Mouse (Mus musculus) CH12F3 (cell line): Measurements from ENCODE around the gene U90926.

ENCODE experiments used
- in situ Hi-C: fragments of 300-500 bp; cut with MboI; formaldehyde crosslinking; loops from 2 replicates; pipeline ENCODE4 v1.14.3; 2020; ENCODE audit warnings: low sequenced_read_pairs

Gene U90926

GRCm38 (mm10) chr5:92215308-92215707, at the start of gene U90926:
Gene U90926 (minus strand): TSS chr5:92215408.
- in situ Hi-C loops = no loop called here

GRCm38 (mm10) chr5:92263761-92264359, 48.7 kb upstream of the U90926 start:
- in situ Hi-C loops = no loop called here

GRCm38 (mm10) chr5:92262646-92263045, 47.4 kb upstream of the U90926 start:
- in situ Hi-C loops = no loop called here

DNA sequence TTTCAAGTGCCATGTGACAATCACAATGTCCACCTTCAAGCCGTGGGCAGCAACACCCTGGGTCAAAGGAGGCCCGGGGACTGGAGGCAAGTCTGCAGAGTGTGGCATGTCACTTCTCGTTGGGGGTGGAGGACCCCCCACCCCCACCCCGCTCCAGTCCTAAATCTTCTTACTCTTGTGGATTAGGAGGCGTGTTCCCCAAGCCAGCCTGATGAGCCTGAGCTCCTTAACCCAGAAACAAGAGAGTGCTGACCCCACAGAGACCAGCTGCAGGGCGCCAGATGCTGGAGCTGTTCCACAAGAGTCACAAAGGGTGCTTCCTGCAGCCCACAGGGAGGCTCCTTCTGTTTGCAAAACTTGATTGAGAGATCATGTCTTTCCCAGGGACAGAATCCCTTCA, 41.0 kb upstream of the U90926 start, which contains the start of gene Ppef2:
TSS of gene Ppef2 (minus strand) at position 61 of the 400 bp plus-strand sequence.
- in situ Hi-C loops = no loop called here

- in situ Hi-C loops = no loop called here
Observed at GRCm38 (mm10) chr5:92254476-92254875, 39.3 kb upstream of the U90926 start.

GRCm38 (mm10) chr5:92252797-92253343, 37.7 kb upstream of the U90926 start:
- in situ Hi-C loops = no loop called here

DNA sequence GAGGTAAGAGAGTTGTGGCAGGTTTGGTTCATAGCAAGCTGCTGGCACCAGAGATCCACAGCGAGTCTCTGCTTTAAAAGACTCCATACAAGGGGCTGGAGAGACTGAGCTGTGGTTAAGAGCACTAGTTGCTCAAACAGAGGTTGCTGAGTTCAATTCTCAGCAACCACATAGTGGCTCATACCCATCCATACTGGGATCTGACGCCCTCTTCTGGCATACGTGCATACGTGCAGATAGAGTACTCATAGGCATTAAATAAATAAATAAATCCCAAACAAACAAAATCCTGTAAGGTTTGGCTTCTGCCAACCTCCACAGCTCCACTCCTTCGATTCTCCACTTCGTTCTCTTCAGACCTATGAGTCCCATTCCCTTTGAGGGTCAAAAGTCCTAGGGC, 36.8 kb upstream of the U90926 start:
- in situ Hi-C loops = no loop called here

- in situ Hi-C loops = loop anchor here (10.0 kb wide), 1 partner anchor 54 kb away; no protein-coding TSS in a partner anchor
Observed at GRCm38 (mm10) chr5:92248614-92249013, 33.4 kb upstream of the U90926 start.

DNA sequence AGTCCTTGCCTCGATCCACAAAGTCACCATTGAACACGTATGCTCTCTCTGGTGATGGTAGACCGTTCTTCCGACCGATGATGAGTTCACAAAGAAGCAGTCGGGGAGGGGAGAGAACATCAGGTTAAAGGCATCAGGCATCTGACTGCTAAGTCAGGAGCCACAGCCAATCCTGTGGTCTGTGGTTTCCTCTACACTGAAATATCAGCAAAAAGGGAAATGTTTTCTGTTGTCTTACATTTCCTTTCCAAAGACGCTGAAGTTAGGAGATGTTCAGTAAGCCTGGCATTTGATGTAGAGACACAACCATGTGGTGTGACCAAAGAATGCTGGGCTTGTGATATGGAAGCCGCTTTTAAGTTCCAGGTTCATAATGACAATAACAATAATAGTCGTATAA, 30.3 kb upstream of the U90926 start:
- in situ Hi-C loops = loop anchor here (10.0 kb wide), 1 partner anchor 51 kb away; no protein-coding TSS in a partner anchor

- in situ Hi-C loops = loop anchor here (10.0 kb wide), 1 partner anchor 50 kb away; no protein-coding TSS in a partner anchor
Observed at GRCm38 (mm10) chr5:92244900-92245299, 29.7 kb upstream of the U90926 start.

- in situ Hi-C loops = loop anchor here (10.0 kb wide), 1 partner anchor 46 kb away; no protein-coding TSS in a partner anchor
Observed at GRCm38 (mm10) chr5:92240769-92241168, 25.6 kb upstream of the U90926 start.

GRCm38 (mm10) chr5:92239333-92240232, 24.4 kb upstream of the U90926 start:
- in situ Hi-C loops = loop anchor here (10.0 kb wide), 1 partner anchor 45 kb away; no protein-coding TSS in a partner anchor

- in situ Hi-C loops = no loop called here
Observed at GRCm38 (mm10) chr5:92234939-92235557, 19.8 kb upstream of the U90926 start.

- in situ Hi-C loops = no loop called here
Observed at GRCm38 (mm10) chr5:92233366-92233765, 18.2 kb upstream of the U90926 start.

GRCm38 (mm10) chr5:92231836-92232235, 16.6 kb upstream of the U90926 start:
- in situ Hi-C loops = no loop called here

GRCm38 (mm10) chr5:92230306-92230705, 15.1 kb upstream of the U90926 start:
- in situ Hi-C loops = no loop called here

GRCm38 (mm10) chr5:92229514-92229913, 14.3 kb upstream of the U90926 start:
- in situ Hi-C loops = no loop called here

DNA sequence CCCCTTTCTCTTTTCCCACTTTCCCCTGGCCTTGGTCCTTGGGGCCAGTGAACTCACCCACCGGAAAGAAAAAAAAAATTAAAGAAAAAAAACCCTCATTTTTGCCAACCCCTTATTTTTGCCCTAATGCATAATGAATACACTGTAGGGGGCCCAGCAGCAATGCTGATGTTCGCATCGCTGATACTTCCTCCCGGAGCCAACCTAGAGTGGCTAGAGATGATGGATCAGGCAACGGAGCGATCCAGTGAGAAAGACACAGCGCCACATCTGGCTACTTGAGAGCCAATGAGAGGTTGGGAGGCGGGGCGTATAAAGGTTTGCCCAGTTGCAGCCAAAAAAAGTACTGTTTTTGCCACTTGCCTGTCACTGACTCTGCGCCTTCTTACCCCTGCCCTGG, 13.6 kb upstream of the U90926 start:
- in situ Hi-C loops = no loop called here

DNA sequence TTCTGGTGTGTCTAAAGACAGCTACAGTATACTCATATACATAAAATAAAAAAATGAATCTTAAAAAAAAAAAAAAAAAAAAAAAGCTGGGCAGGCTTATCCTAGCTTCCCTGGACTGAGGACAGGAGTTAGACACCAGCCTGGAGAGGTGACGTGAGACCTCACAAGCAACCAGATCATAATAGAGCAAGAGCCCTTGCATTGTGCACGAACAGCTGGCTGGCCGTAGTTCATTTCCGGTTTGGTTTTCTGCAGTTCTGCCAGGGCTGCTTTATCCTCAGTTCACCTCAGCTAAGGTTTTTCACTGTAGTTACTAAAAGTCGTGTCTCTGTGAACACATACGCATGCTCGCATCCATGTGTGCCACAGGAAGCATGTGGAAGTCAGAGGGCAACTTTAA, 12.6 kb upstream of the U90926 start:
- in situ Hi-C loops = no loop called here

- in situ Hi-C loops = no loop called here
Observed at GRCm38 (mm10) chr5:92220287-92220902, 5.2 kb upstream of the U90926 start.

DNA sequence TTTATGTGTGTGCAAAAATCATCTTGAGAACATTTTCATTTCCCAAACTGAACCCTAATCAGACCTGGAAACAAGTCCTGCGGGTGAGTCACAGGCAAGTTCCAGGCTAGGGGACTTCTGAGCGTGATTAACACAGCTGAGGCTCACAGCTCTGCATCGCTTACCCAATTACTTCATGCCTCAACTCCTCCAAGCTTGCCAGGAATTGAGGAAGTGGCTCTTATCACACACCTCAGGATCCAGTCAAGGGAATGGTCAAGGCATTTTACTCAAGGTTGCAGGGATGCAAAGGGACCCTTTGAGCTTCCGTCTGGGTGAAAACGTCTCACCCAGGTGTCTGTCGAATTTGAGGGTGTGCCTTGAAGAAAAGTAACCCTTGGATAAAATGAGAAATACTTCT, 4.6 kb upstream of the U90926 start:
- in situ Hi-C loops = no loop called here
